Mouse (Mus musculus) E14TG2a.4 (cell line): ENCODE measurements around the gene Zfhx3.

Experiments
- CTCF ChIP-seq: conservative IDR thresholded peaks from 2 replicates; pipeline ENCODE4 v1.5.1; 2014; ENCODE audit warnings: low read length
- NANOG ChIP-seq: IDR thresholded peaks from 2 replicates; pipeline ENCODE4 v1.6.1; 2014; ENCODE audit warnings: borderline replicate concordance, low read length, mixed read lengths
- POU5F1 ChIP-seq: IDR thresholded peaks from 2 replicates; pipeline ENCODE4 v1.6.1; 2014; ENCODE audit warnings: low read length, borderline replicate concordance

GRCm38 (mm10) chr8:108019651-108020050 lies 77.2 kb downstream of the Zfhx3 start:
- TF ChIP-seq CTCF = no peak
- TF ChIP-seq NANOG = no peak
- TF ChIP-seq POU5F1 = no peak
